Comparison of ENCODE assay signal across 23 mouse cellular contexts in genomic region chr14:27800766-27801165, GRCm38 (mm10).
DNase-seq lines count a peak whose midpoint lies in the region; ATAC-seq and TF ChIP-seq lines count a peak whose summit lies in the region.
"Had no signal": no experiment of that assay in that cellular context is flagged by ENCODE, and none has a peak within 500 bp of the region (broad histone marks: within the 10 kb centered on the region; RNA-seq: fewer than 3 reads in every experiment).

No protein-coding gene starts in this region.

- no peak overlapping the region for H3K4me2 ChIP-seq in forebrain, postnatal 0 days (ENCODE audit: low read depth)
- H3K4me2 ChIP-seq in forebrain, embryonic 16.5 days (ENCODE audit: low read length): no peak overlapping the region
- H3K4me2 ChIP-seq in lung, embryonic 14.5 days: no peak overlapping the region
- H3K4me2 ChIP-seq in heart, embryonic 14.5 days (ENCODE audit: low read length): peak overlapping the region; percentile 3; the same call in 1 of the 2 replicates
- H3K4me2 ChIP-seq: heart, embryonic 15.5 days; limb, embryonic 15.5 days; liver, embryonic 15.5 days; midbrain, embryonic 11.5 days had no signal

- no peak overlapping the region for H3K27ac ChIP-seq in forebrain, postnatal 0 days (ENCODE audit: low read depth, low read length)
- no peak overlapping the region for H3K27ac ChIP-seq in forebrain, embryonic 16.5 days (ENCODE audit: low read length)
- H3K27ac ChIP-seq in lung, embryonic 14.5 days (ENCODE audit: low read depth): no peak overlapping the region
- no peak overlapping the region for H3K27ac ChIP-seq in heart, embryonic 14.5 days (replicated peaks in 1 of 2; ENCODE audit: control insufficient read depth in 1 of 2, insufficient read depth in 1 of 2, low read depth in 2 of 2, low read length in 2 of 2)
- H3K27ac ChIP-seq: embryonic facial prominence, embryonic 10.5 days; heart, embryonic 15.5 days; limb, embryonic 15.5 days; liver, embryonic 15.5 days had no signal

- no peaks in the 10 kb centered on the region for H3K27me3 ChIP-seq in forebrain, postnatal 0 days (ENCODE audit: insufficient read depth, low read length)
- no peaks in the 10 kb centered on the region for H3K27me3 ChIP-seq in forebrain, embryonic 16.5 days (replicated peaks; ENCODE audit: control insufficient read depth, insufficient read depth, low read length)
- no peaks in the 10 kb centered on the region for H3K27me3 ChIP-seq in lung, embryonic 14.5 days (ENCODE audit: insufficient read depth, low read length)
- no peaks in the 10 kb centered on the region for H3K27me3 ChIP-seq in heart, embryonic 14.5 days (ENCODE audit: control insufficient read depth, insufficient read depth, low read length)
- H3K27me3 ChIP-seq: heart, embryonic 15.5 days; limb, embryonic 15.5 days; liver, embryonic 15.5 days; Patski had no signal

- no peak for TF ChIP-seq CTCF in forebrain, postnatal 0 days (IDR thresholded peaks at IDR 0.05; ENCODE audit: low read depth)
- TF ChIP-seq CTCF in lung, embryonic 14.5 days (IDR thresholded peaks at IDR 0.05; ENCODE audit: low read depth): no peak; the same call in 1 of the 2 replicates

- no peak overlapping the region for H3K4me3 ChIP-seq in forebrain, postnatal 0 days (ENCODE audit: low read depth, low read length)
- H3K4me3 ChIP-seq in forebrain, embryonic 16.5 days (replicated peaks; ENCODE audit: low read length): no peak overlapping the region
- no peak overlapping the region for H3K4me3 ChIP-seq in lung, embryonic 14.5 days (ENCODE audit: low read depth, low read length)
- H3K4me3 ChIP-seq in heart, embryonic 14.5 days (ENCODE audit: control insufficient read depth in 1 of 2, insufficient read depth in 1 of 2, low read depth in 1 of 2, low read length in 2 of 2): no peak overlapping the region
- H3K4me3 ChIP-seq: embryonic facial prominence, embryonic 10.5 days; heart, embryonic 15.5 days; limb, embryonic 15.5 days; liver, embryonic 15.5 days had no signal

- peak; percentile 45 for DNase-seq in forebrain, postnatal 0 days
- DNase-seq in kidney, adult 9 months: peak; percentile 13
- DNase-seq in kidney, adult 18-20 months: no peak
- peak; percentile 37 for DNase-seq in lung, embryonic 14.5 days
- no peak for DNase-seq in lung, postnatal 36 days
- DNase-seq in embryo, embryonic 9.5 days (ENCODE audit: extremely low spot score): no peak
- DNase-seq: adrenal gland, postnatal 10 days; cerebellum, adult 11-12 months; cerebellum, postnatal 36 days; gastrocnemius, postnatal 14 days; layer of hippocampus, postnatal 36 days; right cerebral cortex, postnatal 25 days; thymus, adult 2 months had no signal

- 47% methylated on average over 6 of the region's 6 CpGs for WGBS in forebrain, postnatal 0 days
- 62% methylated on average over 6 of the region's 6 CpGs for WGBS in forebrain, embryonic 16.5 days
- 20% methylated on average over 6 of the region's 6 CpGs for WGBS in lung, embryonic 14.5 days
- 13% methylated on average over 6 of the region's 6 CpGs for WGBS in heart, embryonic 14.5 days

- ATAC-seq in forebrain, postnatal 0 days: no peak
- no peak for ATAC-seq in forebrain, embryonic 16.5 days
- peak; percentile 44; the same call in 1 of the 2 replicates for ATAC-seq in lung, embryonic 14.5 days (ENCODE audit: insufficient read depth)
- no peak for ATAC-seq in heart, embryonic 14.5 days (ENCODE audit: insufficient number of reproducible peaks, insufficient read depth, low FRiP score, low read depth)
- ATAC-seq: CD4-positive, CD25-positive, alpha-beta regulatory T cell, adult 4 months; inflammation-experienced regulatory T-cells, adult 6 months; Patski had no signal

- H3K36me3 ChIP-seq in forebrain, postnatal 0 days (ENCODE audit: insufficient read depth): no peaks in the 10 kb centered on the region
- H3K36me3 ChIP-seq in forebrain, embryonic 16.5 days (ENCODE audit: control insufficient read depth, insufficient read depth): no peaks in the 10 kb centered on the region
- no peaks in the 10 kb centered on the region for H3K36me3 ChIP-seq in lung, embryonic 14.5 days (ENCODE audit: insufficient read depth)
- H3K36me3 ChIP-seq in heart, embryonic 14.5 days (ENCODE audit: control insufficient read depth, insufficient read depth, low read length): no peaks in the 10 kb centered on the region
- H3K36me3 ChIP-seq: embryonic facial prominence, embryonic 10.5 days; heart, embryonic 15.5 days; limb, embryonic 15.5 days; liver, embryonic 15.5 days had no signal

- no peaks in the 10 kb centered on the region for H3K4me1 ChIP-seq in forebrain, postnatal 0 days (ENCODE audit: insufficient read depth)
- peaks cover 11% of the 10 kb centered on the region for H3K4me1 ChIP-seq in forebrain, embryonic 16.5 days (replicated peaks; ENCODE audit: control insufficient read depth, insufficient read depth, low read length)
- no peaks in the 10 kb centered on the region for H3K4me1 ChIP-seq in lung, embryonic 14.5 days (ENCODE audit: insufficient read depth)
- 0 out of 4 replicates have a peak, but pooled peaks cover 2 to 9% of the 10 kb centered on the region in 2 experiments for H3K4me1 ChIP-seq in heart, embryonic 14.5 days (ENCODE audit: control insufficient read depth in 2 of 2, insufficient read depth in 2 of 2, low read length in 2 of 2)
- H3K4me1 ChIP-seq: limb, embryonic 15.5 days; liver, embryonic 15.5 days had no signal

- H3K9ac ChIP-seq in forebrain, postnatal 0 days: no peak overlapping the region
- no peak overlapping the region for H3K9ac ChIP-seq in forebrain, embryonic 16.5 days (replicated peaks; ENCODE audit: low read depth, low read length)
- H3K9ac ChIP-seq in lung, embryonic 14.5 days: no peak overlapping the region
- H3K9ac ChIP-seq in heart, embryonic 14.5 days (ENCODE audit: low read length): no peak overlapping the region
- H3K9ac ChIP-seq: heart, embryonic 15.5 days; limb, embryonic 15.5 days; liver, embryonic 15.5 days had no signal

- H3K9me3 ChIP-seq in forebrain, postnatal 0 days (ENCODE audit: low read length): no peaks in the 10 kb centered on the region
- peaks cover 4% of the 10 kb centered on the region; the same call in 1 of the 2 replicates for H3K9me3 ChIP-seq in forebrain, embryonic 16.5 days (ENCODE audit: control insufficient read depth, low read length)
- no peaks in the 10 kb centered on the region for H3K9me3 ChIP-seq in lung, embryonic 14.5 days (ENCODE audit: low read depth, low read length)
- 0 out of 2 replicates have a peak, but pooled peaks cover 4% of the 10 kb centered on the region for H3K9me3 ChIP-seq in heart, embryonic 14.5 days (ENCODE audit: control insufficient read depth, low read length)
- H3K9me3 ChIP-seq: embryonic facial prominence, embryonic 10.5 days; heart, embryonic 15.5 days; limb, embryonic 15.5 days; liver, embryonic 15.5 days had no signal

Comparison
In these comparisons a context has a peak if more than half of its experiments do, and no peak if none do; other contexts are left out.
1. DNase-seq: peak in forebrain, postnatal 0 days (single experiment), kidney, adult 9 months (single experiment) and lung, embryonic 14.5 days (single experiment); none in kidney, adult 18-20 months (single experiment), lung, postnatal 36 days (single experiment) and embryo, embryonic 9.5 days (single experiment).